Mouse (Mus musculus) forebrain, embryonic 11.5 days (tissue): ENCODE data around the gene Amph. TPM values are rescaled to one million over a fixed set of nuclear protein-coding genes. Genes with fewer than 3 reads are reported as not detected.

ENCODE experiments used
- ATAC-seq: fragments of 200-750 bp; cut with Nextera tagmentation; replicated peaks from 2 replicates; pipeline ENCODE4 v1.8.0; 2017; ENCODE audit warnings: moderate TSS enrichment; ENCODE audit not compliant: low FRiP score
- DNase-seq: peaks from one replicate; pipeline ENCODE4 v3.0.0-alpha.2; 2017; ENCODE audit warnings: low spot score
- H3K27ac ChIP-seq: fragments of 300-500 bp; sonication (generic); 2 replicates; pipeline ENCODE4 v1.5.1; 2014; ENCODE audit warnings: low read depth, low read length
- H3K27me3 ChIP-seq: fragments of 300-500 bp; sonication (generic); 2 replicates; pipeline ENCODE4 v1.6.1; 2014; ENCODE audit warnings: mild to moderate bottlenecking, low read length, mixed read lengths; ENCODE audit not compliant: control insufficient read depth, insufficient read depth
- H3K36me3 ChIP-seq: fragments of 300-500 bp; sonication (generic); 2 replicates; pipeline ENCODE4 v1.6.1; 2014; ENCODE audit warnings: mild to moderate bottlenecking, low read length, moderate library complexity, mixed read lengths; ENCODE audit not compliant: control insufficient read depth, insufficient read depth
- H3K4me1 ChIP-seq: fragments of 300-500 bp; sonication (generic); replicated peaks from 2 replicates; pipeline ENCODE4 v1.6.1; 2014; ENCODE audit warnings: low read length, mixed read lengths; ENCODE audit not compliant: control insufficient read depth, insufficient read depth
- H3K4me2 ChIP-seq: fragments of 300-500 bp; sonication (generic); 2 replicates; pipeline ENCODE4 v1.6.1; 2014; ENCODE audit warnings: low read depth, mild to moderate bottlenecking, low read length, moderate library complexity, mixed read lengths; ENCODE audit not compliant: severe bottlenecking
- H3K4me3 ChIP-seq: fragments of 300-500 bp; sonication (generic); 2 replicates; pipeline ENCODE4 v1.5.1; 2014; ENCODE audit warnings: low read depth, low read length
- H3K9ac ChIP-seq: fragments of 300-500 bp; sonication (generic); 2 replicates; pipeline ENCODE4 v1.6.1; 2014; ENCODE audit warnings: low read length
- H3K9me3 ChIP-seq: fragments of 300-500 bp; sonication (generic); 2 replicates; pipeline ENCODE4 v1.6.1; 2016; ENCODE audit warnings: low read length, mixed read lengths; ENCODE audit not compliant: control insufficient read depth
- WGBS: fragments of 180-500 bp; shearing (Covaris S2); extraction: QIAGEN DNeasy Blood & Tissue Kit; methylation state at CpG from one replicate; pipeline ENCODE4 v1.1.7; 2014; 5-methylcytosine and 5-hydroxymethylcytosine counted together
- polyA plus RNA-seq: library from polyadenylated mRNA; unstranded; fragments of >200 nt; fragmentation: Nextera tagmentation; extraction: Ambion mirVana; gene quantifications from 2 replicates; pipeline ENCODE4 v1.2.1, GENCODE M21; 2014

Amph gene
- polyA plus RNA-seq, 1 experiment from 2014 or later, result 6.8 TPM

- no peak overlapping the region for H3K4me3 ChIP-seq
- no peaks in the 10 kb centered on the region for H3K27me3 ChIP-seq
- ATAC-seq (no peak), DNase-seq (no peak)
- no peak overlapping the region for H3K4me2 ChIP-seq
- H3K36me3 ChIP-seq, result no peaks in the 10 kb centered on the region
- H3K9ac ChIP-seq, result no peak overlapping the region
- H3K27ac ChIP-seq, result no peak overlapping the region
- 81% methylated on average over 8 of the region's 8 CpGs for WGBS
- H3K4me1 ChIP-seq, result no peaks in the 10 kb centered on the region
- no peaks in the 10 kb centered on the region for H3K9me3 ChIP-seq
Observed at GRCm38 (mm10) chr13:19031916-19032688, 84.1 kb downstream of the Amph start.

- DNase-seq, result no peak
- Histone ChIP-seq H3K4me3 (no peak overlapping the region), H3K9me3 (no peaks in the 10 kb centered on the region), H3K9ac (no peak overlapping the region), H3K27ac (no peak overlapping the region), H3K4me2 (no peak overlapping the region), H3K36me3 (no peaks in the 10 kb centered on the region), H3K27me3 (no peaks in the 10 kb centered on the region), H3K4me1 (no peaks in the 10 kb centered on the region)
- ATAC-seq, result no peak
- 89% methylated on average over 1 of the region's 1 CpGs for WGBS
Observed at GRCm38 (mm10) chr13:19052090-19052489, 104.1 kb downstream of the Amph start.

DNA sequence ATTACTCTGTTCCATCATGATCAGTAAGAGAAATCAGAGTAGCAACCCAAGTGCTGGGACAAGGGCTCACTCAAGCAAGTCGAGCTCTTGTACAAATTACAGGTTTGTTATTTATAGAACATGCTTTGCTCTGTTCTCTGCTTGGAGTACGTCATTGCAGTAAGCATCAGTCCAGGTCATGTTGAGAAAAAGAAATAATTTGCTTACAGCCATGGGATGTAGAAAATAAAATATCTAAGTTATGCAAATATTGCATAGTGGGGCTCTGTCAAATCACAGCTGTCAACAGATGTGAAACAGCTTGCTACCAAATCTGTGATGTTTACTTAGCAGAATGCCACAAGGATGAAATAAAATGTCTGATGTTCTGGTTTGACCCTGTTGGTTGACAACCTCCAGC lies 106.5 kb downstream of the Amph start:
- 84% methylated on average over 2 of the region's 2 CpGs for WGBS
- no peak overlapping the region for H3K4me3 ChIP-seq
- H3K4me2 ChIP-seq, result no peak overlapping the region
- H3K9me3 ChIP-seq, result no peaks in the 10 kb centered on the region
- no peak overlapping the region for H3K9ac ChIP-seq
- no peaks in the 10 kb centered on the region for H3K27me3 ChIP-seq
- ATAC-seq (no peak), DNase-seq (no peak)
- H3K4me1 ChIP-seq, result no peaks in the 10 kb centered on the region
- H3K27ac ChIP-seq, result no peak overlapping the region
- no peaks in the 10 kb centered on the region for H3K36me3 ChIP-seq

DNA sequence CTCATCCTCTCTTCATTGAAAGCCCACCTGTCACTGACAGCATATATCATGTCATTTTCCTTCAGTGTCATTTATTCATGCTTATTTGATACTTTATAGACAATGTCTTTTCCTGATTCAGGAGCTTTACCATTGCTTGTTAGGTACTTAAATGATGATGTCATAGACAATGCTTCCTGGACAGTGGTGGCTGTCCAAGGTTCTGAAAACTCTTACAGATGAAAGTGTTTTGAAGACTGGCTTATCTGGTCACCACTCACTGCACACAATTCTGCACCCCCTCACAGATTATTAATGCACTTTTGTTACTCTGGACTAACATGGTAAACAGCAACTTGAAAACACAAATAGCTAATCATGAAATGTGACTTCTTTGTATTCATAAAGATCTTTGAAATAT lies 124.3 kb downstream of the Amph start:
- Histone ChIP-seq H3K4me1 (no peaks in the 10 kb centered on the region), H3K36me3 (no peaks in the 10 kb centered on the region), H3K9ac (no peak overlapping the region), H3K4me3 (no peak overlapping the region), H3K9me3 (no peaks in the 10 kb centered on the region), H3K27me3 (no peaks in the 10 kb centered on the region), H3K27ac (no peak overlapping the region), H3K4me2 (no peak overlapping the region)
- DNase-seq, result no peak
- no peak for ATAC-seq

GRCm38 (mm10) chr13:19077427-19077826 lies 129.4 kb downstream of the Amph start:
- 88% methylated on average over 2 of the region's 2 CpGs for WGBS
- DNase-seq (no peak), ATAC-seq (no peak)
- no peaks in the 10 kb centered on the region for H3K9me3 ChIP-seq
- H3K27me3 ChIP-seq, result no peaks in the 10 kb centered on the region
- no peaks in the 10 kb centered on the region for H3K36me3 ChIP-seq
- no peak overlapping the region for H3K9ac ChIP-seq
- no peak overlapping the region for H3K27ac ChIP-seq
- no peak overlapping the region for H3K4me3 ChIP-seq
- no peak overlapping the region for H3K4me2 ChIP-seq
- no peaks in the 10 kb centered on the region for H3K4me1 ChIP-seq

DNA sequence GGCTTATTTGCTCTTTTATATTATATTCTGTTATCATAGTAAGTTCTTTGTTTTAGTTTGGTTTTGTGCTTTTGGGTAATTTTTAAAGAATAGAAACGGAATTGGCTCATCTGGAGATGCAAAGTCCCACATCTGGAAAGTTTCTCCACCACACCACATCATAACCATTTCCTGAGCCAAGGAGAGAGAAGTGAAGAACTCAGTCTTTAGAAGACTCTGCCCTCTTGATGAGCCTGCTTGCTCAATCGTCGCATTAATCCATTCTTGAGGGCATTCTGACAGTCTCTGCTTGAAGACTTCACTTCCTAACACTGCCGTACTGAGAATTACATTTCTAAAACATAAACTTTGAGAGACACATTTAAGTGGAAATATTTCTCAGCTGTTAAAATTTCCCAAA lies 133.9 kb downstream of the Amph start:
- no peak for ATAC-seq
- no peak overlapping the region for H3K9ac ChIP-seq
- 91% methylated on average over 4 of the region's 4 CpGs for WGBS

DNA sequence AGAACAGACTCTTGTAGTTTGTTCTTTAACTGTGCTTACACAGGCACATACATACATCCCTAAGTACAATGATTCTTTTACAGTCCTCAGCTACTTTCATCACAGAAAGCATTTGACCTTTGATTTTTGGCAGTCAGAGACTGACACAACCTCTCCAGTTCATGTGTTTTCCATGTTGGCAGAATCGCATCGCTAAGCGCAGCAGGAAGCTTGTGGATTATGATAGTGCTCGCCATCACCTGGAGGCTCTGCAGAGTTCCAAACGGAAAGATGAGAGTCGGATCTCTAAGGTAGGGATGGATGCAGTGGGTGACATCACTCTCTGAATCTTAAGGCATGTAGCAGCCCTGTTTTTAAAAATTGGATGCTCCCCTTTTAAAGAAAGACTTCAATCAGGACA lies 146.6 kb downstream of the Amph start:
- Histone ChIP-seq H3K27me3 (no peaks in the 10 kb centered on the region), H3K36me3 (no peaks in the 10 kb centered on the region), H3K9ac (no peak overlapping the region), H3K4me2 (no peak overlapping the region), H3K9me3 (no peaks in the 10 kb centered on the region), H3K27ac (no peak overlapping the region), H3K4me1 (no peaks in the 10 kb centered on the region), H3K4me3 (no peak overlapping the region)
- ATAC-seq (no peak), DNase-seq (no peak)
- whole genome bisulfite sequencing, result 91% methylated on average over 6 of the region's 6 CpGs

More for the DNA sequence above, 133.9 kb downstream of the Amph start:
- Histone ChIP-seq H3K9me3 (no peaks in the 10 kb centered on the region), H3K27ac (no peak overlapping the region), H3K4me1 (no peaks in the 10 kb centered on the region), H3K4me3 (no peak overlapping the region), H3K27me3 (no peaks in the 10 kb centered on the region), H3K36me3 (no peaks in the 10 kb centered on the region), H3K4me2 (no peak overlapping the region)
- no peak for DNase-seq

DNA sequence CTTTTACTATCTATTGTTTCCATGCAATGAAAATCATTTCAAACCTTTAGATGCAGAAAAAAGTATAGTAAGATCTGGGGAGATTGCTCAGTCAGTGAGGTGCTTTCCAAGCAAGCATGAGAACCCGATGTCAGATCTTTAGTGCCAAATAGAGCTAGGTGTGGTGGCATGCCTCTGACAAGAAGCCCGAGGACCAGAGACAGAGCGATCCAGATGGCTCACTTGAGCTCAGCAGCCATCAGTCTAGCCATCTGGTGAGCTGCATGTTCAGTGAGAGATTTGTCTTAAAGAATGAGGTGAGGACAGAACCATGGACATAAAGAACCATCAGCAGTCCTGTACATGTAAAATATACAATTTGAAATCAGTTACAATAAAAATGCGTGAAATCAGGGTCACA lies 149.1 kb downstream of the Amph start:
- WGBS, result 94% methylated on average over 4 of the region's 4 CpGs
- H3K36me3 ChIP-seq, result no peaks in the 10 kb centered on the region
- H3K4me3 ChIP-seq, result no peak overlapping the region
- no peak overlapping the region for H3K27ac ChIP-seq
- H3K4me1 ChIP-seq, result no peaks in the 10 kb centered on the region
- DNase-seq (no peak), ATAC-seq (no peak)
- H3K27me3 ChIP-seq, result no peaks in the 10 kb centered on the region
- H3K9ac ChIP-seq, result no peak overlapping the region
- H3K4me2 ChIP-seq, result no peak overlapping the region
- no peaks in the 10 kb centered on the region for H3K9me3 ChIP-seq

- Histone ChIP-seq H3K4me1 (no peaks in the 10 kb centered on the region), H3K9ac (no peak overlapping the region), H3K27me3 (no peaks in the 10 kb centered on the region), H3K4me2 (no peak overlapping the region), H3K9me3 (no peaks in the 10 kb centered on the region), H3K36me3 (no peaks in the 10 kb centered on the region), H3K4me3 (no peak overlapping the region), H3K27ac (no peak overlapping the region)
- no peak for ATAC-seq
- WGBS, result 92% methylated on average over 10 of the region's 10 CpGs
- no peak for DNase-seq
Observed at GRCm38 (mm10) chr13:19101889-19102402, 153.9 kb downstream of the Amph start.
